Mouse (Mus musculus) lung, postnatal 0 days (tissue): ENCODE results near the gene Tuba1c.

Experiments
- CTCF ChIP-seq: IDR thresholded peaks from 2 replicates; pipeline ENCODE4 v1.5.1; 2016; ENCODE audit warnings: antibody characterized with exemption, mild to moderate bottlenecking
- EP300 ChIP-seq: IDR thresholded peaks from 2 replicates; pipeline ENCODE4 v1.6.1; 2016; ENCODE audit warnings: antibody characterized with exemption, mild to moderate bottlenecking, control low read depth

- TF ChIP-seq EP300, result peak; percentile 55; the same call in 1 of the 2 replicates
- TF ChIP-seq CTCF, result no peak
Measured at GRCm38 (mm10) chr15:99036249-99036905, 6.7 kb downstream of the Tuba1c start.
